Mouse (Mus musculus) midbrain, embryonic 15.5 days (tissue): ENCODE measurements around the gene Gm9125. TPM values are rescaled to one million over a fixed set of nuclear protein-coding genes. Genes with fewer than 3 reads are reported as not detected.
"Not testable (repeated sequence)": the region's sequence is repeated elsewhere in the genome, so short reads cannot be mapped to it uniquely, and the experiment has no call there.

Experiments used
- ATAC-seq: fragments of 200-750 bp; cut with Nextera tagmentation; replicated peaks from 2 replicates; pipeline ENCODE4 v1.8.0; 2017; ENCODE audit warnings: moderate TSS enrichment
- H3K27ac ChIP-seq: fragments of 300-500 bp; sonication (generic); 2 replicates; pipeline ENCODE4 v1.5.1; 2015; ENCODE audit warnings: mild to moderate bottlenecking, inconsistent platforms
- H3K27me3 ChIP-seq: fragments of 300-500 bp; sonication (generic); replicated peaks from 2 replicates; pipeline ENCODE4 v1.6.1; 2015; ENCODE audit warnings: inconsistent platforms
- H3K36me3 ChIP-seq: fragments of 300-500 bp; sonication (generic); replicated peaks from 2 replicates; pipeline ENCODE4 v1.6.1; 2015; ENCODE audit warnings: inconsistent platforms
- H3K4me1 ChIP-seq: fragments of 300-500 bp; sonication (generic); 2 replicates; pipeline ENCODE4 v1.6.1; 2015; ENCODE audit warnings: inconsistent platforms
- H3K4me2 ChIP-seq: fragments of 300-500 bp; sonication (generic); 2 replicates; pipeline ENCODE4 v1.6.1; 2015; ENCODE audit warnings: inconsistent platforms, mild to moderate bottlenecking, moderate library complexity
- H3K4me3 ChIP-seq: fragments of 300-500 bp; sonication (generic); 2 replicates; pipeline ENCODE4 v1.5.1; 2015; ENCODE audit warnings: mild to moderate bottlenecking, inconsistent platforms
- H3K9ac ChIP-seq: fragments of 300-500 bp; sonication (generic); 2 replicates; pipeline ENCODE4 v1.6.1; 2015; ENCODE audit warnings: mild to moderate bottlenecking, inconsistent platforms
- H3K9me3 ChIP-seq: fragments of 300-500 bp; sonication (generic); 2 replicates; pipeline ENCODE4 v1.6.1; 2016; ENCODE audit warnings: inconsistent platforms
- WGBS: fragments of 180-500 bp; shearing (Covaris S2); methylation state at CpG from one replicate; pipeline ENCODE4 v1.1.7; 2015; ENCODE audit warnings: mixed read lengths; 5-methylcytosine and 5-hydroxymethylcytosine counted together
- polyA plus RNA-seq: library from polyadenylated mRNA; unstranded; fragments of >200 nt; fragmentation: Nextera tagmentation; extraction: Ambion mirVana; gene quantifications from 2 replicates; pipeline ENCODE4 v1.2.1, GENCODE M21; 2015

Gene Gm9125
- polyA plus RNA-seq = not detected in 2 replicates

DNA sequence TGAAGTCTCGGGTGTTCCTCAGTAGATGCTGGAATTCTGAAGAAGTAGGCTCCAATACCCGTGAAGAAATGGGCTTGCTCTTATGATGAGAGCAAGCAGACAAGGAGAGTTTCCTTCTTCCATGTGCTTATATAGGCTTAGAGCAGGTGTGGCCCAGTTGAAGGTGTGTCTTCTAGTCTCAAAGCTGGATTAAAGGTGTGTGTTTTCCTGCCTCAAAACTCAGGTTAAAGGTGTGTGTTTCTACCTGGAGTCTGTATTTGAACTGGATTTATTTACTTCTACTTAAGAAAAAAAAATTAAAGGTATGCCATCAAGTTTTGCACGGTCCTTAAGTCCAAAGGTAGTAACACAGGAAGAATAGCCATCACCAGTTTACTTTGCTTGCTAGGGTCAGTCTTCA lies at the start of gene Gm9125:
Gene Gm9125, minus strand, starts transcription at position 101 of the 400 bp plus-strand sequence.
- WGBS = 93% methylated on average over 2 of the region's 3 CpGs
- not testable (repeated sequence) for H3K4me2 ChIP-seq, H3K9me3 ChIP-seq

DNA sequence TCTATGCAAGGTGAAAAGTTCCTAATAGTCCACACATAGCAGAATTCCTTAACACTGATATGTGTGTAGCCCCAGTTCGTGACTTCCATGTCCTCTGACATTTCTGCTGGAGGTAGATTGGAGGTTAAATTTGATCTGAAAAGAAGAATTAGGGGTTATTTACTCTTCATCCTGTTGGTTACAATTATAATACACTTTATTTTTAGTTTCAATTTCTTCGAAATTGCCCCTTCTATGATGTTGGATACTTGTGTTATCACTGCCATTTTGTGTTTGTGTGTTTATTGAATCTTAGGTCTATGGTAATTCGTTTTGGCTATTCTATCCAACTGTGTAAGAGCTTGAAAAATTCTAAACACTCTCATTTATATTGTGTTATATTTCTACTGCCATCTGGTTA lies 17.9 kb upstream of the Gm9125 start, which contains the start of gene Gm10697:
Gene Gm10697, minus strand, starts transcription at position 101 of the 400 bp plus-strand sequence.
- ATAC-seq, H3K36me3 ChIP-seq, H3K4me2 ChIP-seq, H3K27ac ChIP-seq, H3K4me1 ChIP-seq, H3K4me3 ChIP-seq, H3K9me3 ChIP-seq, H3K27me3 ChIP-seq, H3K9ac ChIP-seq: not testable (repeated sequence)
- 75% methylated on average over 1 of the region's 3 CpGs for WGBS

More for the DNA sequence above, at the start of gene Gm9125:
- not testable (repeated sequence) for H3K27me3 ChIP-seq, H3K4me3 ChIP-seq, ATAC-seq, H3K36me3 ChIP-seq, H3K27ac ChIP-seq, H3K4me1 ChIP-seq, H3K9ac ChIP-seq

DNA sequence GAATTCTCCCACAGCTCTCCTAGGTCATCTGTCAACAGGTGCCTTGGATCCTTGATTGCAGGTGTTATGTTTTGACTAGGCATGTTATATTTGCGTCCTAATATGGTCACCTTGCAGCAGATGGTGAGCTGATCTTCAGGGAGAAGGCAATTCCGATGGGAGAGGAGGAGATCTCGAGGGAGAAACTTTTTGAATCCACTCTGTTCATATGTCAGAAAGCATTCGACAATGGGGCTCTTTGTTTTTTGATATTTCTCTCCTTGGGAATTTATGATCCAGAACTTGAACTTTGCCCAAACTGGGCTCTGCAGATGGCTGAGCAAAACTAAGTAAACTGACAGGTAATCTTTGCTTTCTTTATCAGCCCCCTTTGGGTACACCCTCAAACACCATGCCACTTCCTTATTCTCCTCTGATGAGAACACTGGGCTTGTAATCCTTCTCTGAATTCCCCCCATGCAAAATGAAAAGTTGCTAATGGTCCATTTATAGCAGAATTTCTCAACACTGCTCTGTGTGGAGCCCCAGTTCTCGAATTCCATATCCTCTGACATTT lies 5.0 kb downstream of the Gm9125 start:
- not testable (repeated sequence) for H3K9me3 ChIP-seq, H3K4me1 ChIP-seq, H3K27ac ChIP-seq, H3K36me3 ChIP-seq, H3K27me3 ChIP-seq, H3K9ac ChIP-seq, H3K4me2 ChIP-seq, ATAC-seq, H3K4me3 ChIP-seq
- 100% methylated on average over 1 of the region's 5 CpGs for WGBS

DNA sequence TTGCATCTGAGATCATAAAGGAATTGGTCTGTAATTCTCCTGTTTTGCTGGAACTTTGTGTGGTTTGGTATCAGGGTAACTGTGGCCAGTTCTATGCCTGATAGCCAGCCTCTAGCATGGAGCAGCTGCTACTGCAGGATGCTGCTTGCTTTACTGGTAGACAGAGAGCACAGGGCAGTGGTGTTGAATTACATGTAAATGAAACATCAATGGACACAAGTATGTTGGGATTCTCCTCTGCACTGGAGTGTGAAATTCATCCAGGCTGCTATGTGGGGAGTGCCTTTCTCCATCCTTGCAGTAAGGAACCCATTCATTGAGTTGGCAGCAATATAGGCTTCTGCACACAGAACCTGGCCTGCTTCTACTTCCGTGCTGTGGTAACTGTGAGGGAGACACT lies 16.4 kb downstream of the Gm9125 start:
- not testable (repeated sequence) for H3K27ac ChIP-seq, H3K4me2 ChIP-seq, H3K36me3 ChIP-seq, H3K9ac ChIP-seq, ATAC-seq, H3K9me3 ChIP-seq, H3K4me1 ChIP-seq, H3K27me3 ChIP-seq, H3K4me3 ChIP-seq
- 67% methylated on average over 1 of the region's 1 CpGs for WGBS

DNA sequence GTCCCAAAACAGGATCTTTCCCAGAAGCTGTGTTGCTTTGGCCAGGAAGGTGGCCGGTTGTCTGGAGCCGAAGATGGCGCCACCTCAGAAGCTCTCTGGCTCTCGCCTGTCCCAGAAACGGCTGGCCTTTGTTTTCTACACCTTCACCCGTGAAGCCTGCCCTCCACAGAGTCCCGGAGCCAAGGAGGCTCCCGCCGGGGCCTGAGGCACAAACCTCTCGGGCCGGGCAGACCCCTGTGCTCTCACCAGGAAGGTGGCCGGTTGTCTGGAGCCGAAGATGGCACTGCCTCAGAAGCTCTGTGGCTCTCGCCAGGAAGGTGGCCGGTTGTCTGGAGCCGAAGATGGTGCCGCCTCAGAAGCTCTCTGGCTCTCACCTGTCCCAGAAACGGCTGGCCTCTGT lies 20.3 kb downstream of the Gm9125 start:
- ATAC-seq, H3K4me1 ChIP-seq, H3K9ac ChIP-seq, H3K27me3 ChIP-seq, H3K4me2 ChIP-seq, H3K27ac ChIP-seq, H3K36me3 ChIP-seq, H3K4me3 ChIP-seq, H3K9me3 ChIP-seq: not testable (repeated sequence)
- WGBS = 94% methylated on average over 18 of the region's 18 CpGs

Other genes starting within 250 kb of the Gm9125 start
- gene Tdpoz3, start 228.9 kb downstream of the Gm9125 start, polyA plus RNA-seq = not detected in 2 replicates
- not detected in 2 replicates for gene Gm9117, start 111.3 kb downstream of the Gm9125 start, polyA plus RNA-seq
- not detected in 2 replicates for gene Tdpoz5, start 93.6 kb downstream of the Gm9125 start, polyA plus RNA-seq
- gene Gm10697, start 17.8 kb upstream of the Gm9125 start, polyA plus RNA-seq = not detected in 2 replicates
- gene Gm10696, start 123.3 kb upstream of the Gm9125 start, polyA plus RNA-seq = not detected in 2 replicates
- not detected in 2 replicates for gene Gm5286, start 141.8 kb upstream of the Gm9125 start, polyA plus RNA-seq
- not detected in 2 replicates for gene Gm4778, start 209.2 kb upstream of the Gm9125 start, polyA plus RNA-seq